ENCODE assay signal across 16 mouse cellular contexts in the genomic region with DNA sequence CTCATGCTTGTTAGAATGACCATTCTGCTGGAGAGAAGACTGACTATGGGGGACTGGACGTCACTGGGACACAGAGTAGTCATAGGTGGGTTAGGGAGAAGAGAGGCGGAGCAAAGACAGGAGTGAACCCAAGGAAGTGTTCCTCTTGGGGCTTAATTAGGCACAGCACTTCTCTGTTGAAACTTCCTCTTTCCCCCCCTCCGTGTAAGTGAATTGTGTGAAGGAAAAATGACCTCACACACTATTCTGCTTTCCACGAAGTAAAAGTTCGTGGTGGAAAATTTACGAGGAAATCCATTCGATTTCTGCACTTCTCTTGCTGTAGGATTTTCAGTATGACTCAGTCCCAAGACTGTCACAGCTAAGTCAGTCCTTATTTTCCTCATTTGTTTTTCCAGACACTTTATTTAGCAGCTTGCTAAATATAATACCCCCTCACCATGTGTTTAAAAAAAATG. TPM values are rescaled to one million over a fixed set of nuclear protein-coding genes. Genes with fewer than 3 reads are reported as not detected.
DNase-seq lines count a peak whose midpoint lies in the region; ATAC-seq and TF ChIP-seq lines count a peak whose summit lies in the region.
"Had no signal": no experiment of that assay in that cellular context is flagged by ENCODE, and none has a peak within 500 bp of the region (broad histone marks: within the 10 kb centered on the region; RNA-seq: fewer than 3 reads in every experiment).

No protein-coding gene starts in this region.

- no peaks in the 10 kb centered on the region for H3K27me3 ChIP-seq in liver, postnatal 0 days (ENCODE audit: insufficient read depth, low read length)
- no peaks in the 10 kb centered on the region for H3K27me3 ChIP-seq in liver, embryonic 12.5 days (replicated peaks)
- no peaks in the 10 kb centered on the region for H3K27me3 ChIP-seq in lung, postnatal 0 days (replicated peaks; ENCODE audit: insufficient read depth, low read length)
- H3K27me3 ChIP-seq in forebrain, embryonic 15.5 days, result no peaks in the 10 kb centered on the region
- H3K27me3 ChIP-seq: heart, embryonic 15.5 days; hindbrain, embryonic 12.5 days; intestine, embryonic 15.5 days had no signal

- no peaks in the 10 kb centered on the region for H3K4me1 ChIP-seq in liver, postnatal 0 days (ENCODE audit: insufficient read depth)
- no peaks in the 10 kb centered on the region for H3K4me1 ChIP-seq in liver, embryonic 12.5 days
- no peaks in the 10 kb centered on the region for H3K4me1 ChIP-seq in lung, postnatal 0 days (ENCODE audit: insufficient read depth, low read depth, low read length)
- no peaks in the 10 kb centered on the region for H3K4me1 ChIP-seq in forebrain, embryonic 15.5 days
- H3K4me1 ChIP-seq: hindbrain, embryonic 12.5 days; intestine, embryonic 15.5 days had no signal

- no peak for TF ChIP-seq CTCF in liver, postnatal 0 days (IDR thresholded peaks at IDR 0.05; ENCODE audit: low read depth)
- TF ChIP-seq CTCF in lung, postnatal 0 days (IDR thresholded peaks at IDR 0.05), result no peak

- H3K4me3 ChIP-seq in liver, postnatal 0 days (ENCODE audit: low read depth, low read length), result no peak overlapping the region
- H3K4me3 ChIP-seq in liver, embryonic 12.5 days, result no peak overlapping the region
- H3K4me3 ChIP-seq in lung, postnatal 0 days (ENCODE audit: low read depth, low read length), result no peak overlapping the region
- H3K4me3 ChIP-seq in forebrain, embryonic 15.5 days, result no peak overlapping the region
- H3K4me3 ChIP-seq: heart, embryonic 15.5 days; hindbrain, embryonic 12.5 days; intestine, embryonic 15.5 days had no signal

- no peak for DNase-seq in liver, postnatal 0 days
- DNase-seq in MEL-GATA-1-ER (ENCODE audit: extremely low read depth, low read depth), result peak; percentile 26
- peak; percentile 80 for DNase-seq in lung, postnatal 0 days (ENCODE audit: low spot score)
- DNase-seq in skeletal muscle tissue, adult 2 months (ENCODE audit: low read depth, low spot score), result peak; percentile 13
- DNase-seq in embryo, embryonic 10.5 days (ENCODE audit: low spot score), result no peak
- DNase-seq: adrenal gland, postnatal 14 days; cerebellum, adult 9-11 months; forebrain, postnatal 0 days; gastrocnemius, postnatal 14 days had no signal

- H3K9ac ChIP-seq in liver, postnatal 0 days (replicated peaks), result no peak overlapping the region
- no peak overlapping the region for H3K9ac ChIP-seq in liver, embryonic 12.5 days
- no peak overlapping the region for H3K9ac ChIP-seq in lung, postnatal 0 days (replicated peaks; ENCODE audit: low read depth)
- no peak overlapping the region for H3K9ac ChIP-seq in forebrain, embryonic 15.5 days (replicated peaks)
- H3K9ac ChIP-seq: forebrain, postnatal 0 days; heart, embryonic 15.5 days; hindbrain, embryonic 12.5 days; intestine, embryonic 15.5 days had no signal

- H3K9me3 ChIP-seq in liver, postnatal 0 days (ENCODE audit: low read length), result no peaks in the 10 kb centered on the region
- no peaks in the 10 kb centered on the region for H3K9me3 ChIP-seq in liver, embryonic 12.5 days (replicated peaks)
- no peaks in the 10 kb centered on the region for H3K9me3 ChIP-seq in lung, postnatal 0 days (ENCODE audit: low read length)
- no peaks in the 10 kb centered on the region for H3K9me3 ChIP-seq in forebrain, embryonic 15.5 days
- H3K9me3 ChIP-seq: heart, embryonic 15.5 days; hindbrain, embryonic 12.5 days; intestine, embryonic 15.5 days had no signal

- no peak for TF ChIP-seq EP300 in liver, postnatal 0 days (IDR thresholded peaks at IDR 0.05; ENCODE audit: low read depth)
- no peak for TF ChIP-seq EP300 in lung, postnatal 0 days (IDR thresholded peaks at IDR 0.05)

- WGBS in liver, postnatal 0 days (ENCODE audit: insufficient replicate concordance), result 46% methylated on average over 7 of the region's 7 CpGs
- 34% methylated on average over 7 of the region's 7 CpGs for WGBS in liver, embryonic 12.5 days (ENCODE audit: insufficient replicate concordance)
- 41% methylated on average over 7 of the region's 7 CpGs for WGBS in lung, postnatal 0 days
- 78% methylated on average over 7 of the region's 7 CpGs for WGBS in forebrain, embryonic 15.5 days

- no peaks in the 10 kb centered on the region for H3K36me3 ChIP-seq in liver, postnatal 0 days (replicated peaks; ENCODE audit: insufficient read depth, low read length)
- no peaks in the 10 kb centered on the region for H3K36me3 ChIP-seq in liver, embryonic 12.5 days
- no peaks in the 10 kb centered on the region for H3K36me3 ChIP-seq in lung, postnatal 0 days (ENCODE audit: insufficient read depth, low read length)
- H3K36me3 ChIP-seq in forebrain, embryonic 15.5 days, result no peaks in the 10 kb centered on the region
- H3K36me3 ChIP-seq: heart, embryonic 15.5 days; hindbrain, embryonic 12.5 days; intestine, embryonic 15.5 days had no signal

- ATAC-seq in liver, postnatal 0 days, result peak; percentile 51
- no peak for ATAC-seq in liver, embryonic 12.5 days
- ATAC-seq in lung, postnatal 0 days, result peak; percentile 95
- no peak for ATAC-seq in forebrain, embryonic 15.5 days (replicated peaks)
- ATAC-seq: CD4-positive, CD25-positive, alpha-beta regulatory T cell, adult 4 months; forebrain, postnatal 0 days; intestine, embryonic 15.5 days had no signal

- no peak overlapping the region for H3K27ac ChIP-seq in liver, postnatal 0 days (ENCODE audit: low read depth)
- no peak overlapping the region for H3K27ac ChIP-seq in liver, embryonic 12.5 days
- 0 out of 2 replicates have a peak overlapping the region, but pooled peaks have one; percentile 15 for H3K27ac ChIP-seq in lung, postnatal 0 days (ENCODE audit: low read length)
- H3K27ac ChIP-seq in forebrain, embryonic 15.5 days (replicated peaks), result no peak overlapping the region
- H3K27ac ChIP-seq: heart, embryonic 15.5 days; hindbrain, embryonic 12.5 days; intestine, embryonic 15.5 days had no signal

- no peak overlapping the region for H3K4me2 ChIP-seq in liver, postnatal 0 days (ENCODE audit: low read depth, low read length)
- no peak overlapping the region for H3K4me2 ChIP-seq in liver, embryonic 12.5 days
- H3K4me2 ChIP-seq in lung, postnatal 0 days (replicated peaks; ENCODE audit: low read depth, low read length), result no peak overlapping the region
- H3K4me2 ChIP-seq in forebrain, embryonic 15.5 days (replicated peaks), result no peak overlapping the region
- H3K4me2 ChIP-seq: heart, embryonic 15.5 days; hindbrain, embryonic 12.5 days; intestine, embryonic 15.5 days; liver, embryonic 11.5 days had no signal

RNA-seq across cellular contexts. Expression of a gene that starts 49.9 kb away (rescaled TPM):
- polyA plus RNA-seq in liver, postnatal 0 days (2015; fragmentation: Nextera tagmentation; extraction: Ambion mirVana), result 9.9 and 10.8 TPM in 2 replicates
- polyA plus RNA-seq in liver, embryonic 12.5 days (2016; fragmentation: Nextera tagmentation; extraction: Ambion mirVana), result 26.0 and 27.2 TPM in 2 replicates
- 27.9 and 31.8 TPM in 2 replicates for polyA plus RNA-seq in lung, postnatal 0 days (2015; fragmentation: Nextera tagmentation; extraction: Ambion mirVana)
- 69.4 and 73.0 TPM in 2 replicates for polyA plus RNA-seq in forebrain, embryonic 15.5 days (2015; fragmentation: Nextera tagmentation; extraction: Ambion mirVana)

Comparison
In these comparisons a context has a peak if more than half of its experiments do, and no peak if none do; other contexts are left out.
1. ATAC-seq: peak in liver, postnatal 0 days (single experiment) and lung, postnatal 0 days (single experiment); none in liver, embryonic 12.5 days (single experiment) and forebrain, embryonic 15.5 days (single experiment).
2. DNase-seq: peak in MEL-GATA-1-ER (single experiment), lung, postnatal 0 days (single experiment) and skeletal muscle tissue, adult 2 months (single experiment); none in liver, postnatal 0 days (single experiment) and embryo, embryonic 10.5 days (single experiment).